Mouse (Mus musculus): ENCODE data around the gene Wsb2. TPM values are rescaled to one million over a fixed set of nuclear protein-coding genes. Genes with fewer than 3 reads are reported as not detected.
"Not testable (repeated sequence)": the region's sequence is repeated elsewhere in the genome, so short reads cannot be mapped to it uniquely, and the experiment has no call there.

The Wsb2 gene
- polyA plus RNA-seq, 1 experiment: 238 TPM

DNA sequence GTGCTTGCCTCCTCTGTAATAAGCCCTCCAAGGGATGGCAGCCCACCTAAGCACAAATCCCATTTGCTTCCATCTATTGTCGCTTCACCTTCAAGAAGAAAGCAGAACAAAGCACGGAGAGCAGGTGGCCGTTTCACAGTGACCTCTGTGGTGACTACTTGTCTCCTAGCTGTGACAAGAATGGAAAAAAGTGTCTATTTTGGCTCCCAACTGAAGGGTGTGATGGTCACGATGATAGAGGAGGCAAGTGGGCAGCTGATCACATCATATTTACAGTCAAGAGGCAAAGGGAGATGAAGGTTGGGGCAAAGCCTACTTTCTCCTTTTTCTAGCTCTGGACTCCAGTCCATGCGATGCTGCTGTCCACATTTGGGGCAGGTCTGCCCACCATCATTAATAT lies 38.7 kb downstream of the Wsb2 start:
- WGBS: 89% methylated on average over 5 of the region's 5 CpGs
- Histone ChIP-seq H3K27me3 (ENCODE audit: control insufficient read depth, insufficient read depth, low read length) (no peaks in the 10 kb centered on the region), H3K27ac (ENCODE audit: insufficient read depth, low read length) (no peak overlapping the region), H3K4me3 (replicated peaks; ENCODE audit: insufficient read depth, low read depth, low read length) (no peak overlapping the region), H3K4me1 (ENCODE audit: control insufficient read depth, insufficient read depth, low read length) (no peaks in the 10 kb centered on the region)
- no peak for TF ChIP-seq CTCF (IDR thresholded peaks at IDR 0.05; ENCODE audit: borderline replicate concordance, insufficient read depth, low read depth, low read length)
- no peak for TF ChIP-seq POLR2A (IDR thresholded peaks at IDR 0.05; ENCODE audit: borderline replicate concordance, insufficient read depth, low read length)
- DNase-seq: no peak

- no peak for DNase-seq
- Histone ChIP-seq H3K27me3 (ENCODE audit: control insufficient read depth, insufficient read depth, low read length) (no peaks in the 10 kb centered on the region), H3K4me3 (replicated peaks; ENCODE audit: insufficient read depth, low read depth, low read length) (no peak overlapping the region), H3K27ac (ENCODE audit: insufficient read depth, low read length) (no peak overlapping the region), H3K4me1 (ENCODE audit: control insufficient read depth, insufficient read depth, low read length) (no peaks in the 10 kb centered on the region)
- TF ChIP-seq CTCF (IDR thresholded peaks at IDR 0.05; ENCODE audit: borderline replicate concordance, insufficient read depth, low read depth, low read length) (no peak), POLR2A (IDR thresholded peaks at IDR 0.05; ENCODE audit: borderline replicate concordance, insufficient read depth, low read length) (no peak)
- WGBS: 58% methylated on average over 6 of the region's 6 CpGs
Observed at GRCm38 (mm10) chr5:117396596-117397014, 39.5 kb downstream of the Wsb2 start.

GRCm38 (mm10) chr5:117397371-117397770 lies 40.3 kb downstream of the Wsb2 start:
- no peaks in the 10 kb centered on the region for H3K4me1 ChIP-seq (ENCODE audit: control insufficient read depth, insufficient read depth, low read length)
- DNase-seq: no peak

DNA sequence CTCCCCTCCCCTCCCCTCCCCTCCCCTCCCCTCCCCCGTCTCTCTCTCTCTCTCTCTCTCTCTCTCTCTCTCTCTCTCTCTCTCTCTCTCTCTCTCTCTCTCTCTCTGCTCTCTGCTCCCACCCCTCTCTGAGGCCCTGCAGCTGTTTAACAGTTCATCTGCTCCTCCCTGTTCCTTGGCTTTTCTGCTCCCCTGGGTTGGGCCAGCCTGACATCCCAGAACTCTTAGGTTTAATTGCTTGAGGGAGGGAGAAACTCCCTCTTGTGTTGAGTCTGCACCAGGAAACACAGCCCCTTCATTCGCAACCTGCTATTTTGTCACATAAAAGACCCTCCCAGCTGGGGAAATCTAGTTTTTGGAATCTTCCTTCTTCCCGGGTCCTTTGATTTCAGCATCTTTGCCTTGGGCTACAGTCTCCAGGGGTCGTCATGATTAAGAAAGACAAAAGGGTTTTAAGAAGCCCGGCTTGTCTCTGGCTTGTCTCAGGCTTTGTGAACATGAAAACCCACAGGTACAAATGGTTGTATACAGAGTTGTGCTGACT lies 41.0 kb downstream of the Wsb2 start:
- TF ChIP-seq CTCF (IDR thresholded peaks at IDR 0.05; ENCODE audit: borderline replicate concordance, insufficient read depth, low read depth, low read length) (no peak), POLR2A (IDR thresholded peaks at IDR 0.05; ENCODE audit: borderline replicate concordance, insufficient read depth, low read length) (no peak)
- DNase-seq: no peak
- Histone ChIP-seq H3K27me3 (ENCODE audit: control insufficient read depth, insufficient read depth, low read length) (no peaks in the 10 kb centered on the region), H3K4me1 (ENCODE audit: control insufficient read depth, insufficient read depth, low read length) (no peaks in the 10 kb centered on the region), H3K27ac (ENCODE audit: insufficient read depth, low read length) (no peak overlapping the region), H3K4me3 (replicated peaks; ENCODE audit: insufficient read depth, low read depth, low read length) (no peak overlapping the region)
- 36% methylated on average over 4 of the region's 5 CpGs for WGBS

More at GRCm38 (mm10) chr5:117397371-117397770, 40.3 kb downstream of the Wsb2 start:
- no peak overlapping the region for H3K27ac ChIP-seq (ENCODE audit: insufficient read depth, low read length)
- 82% methylated on average over 6 of the region's 6 CpGs for WGBS
- TF ChIP-seq POLR2A (IDR thresholded peaks at IDR 0.05; ENCODE audit: borderline replicate concordance, insufficient read depth, low read length) (no peak), CTCF (IDR thresholded peaks at IDR 0.05; ENCODE audit: borderline replicate concordance, insufficient read depth, low read depth, low read length) (no peak)
- H3K4me3 ChIP-seq (replicated peaks; ENCODE audit: insufficient read depth, low read depth, low read length): no peak overlapping the region
- no peaks in the 10 kb centered on the region for H3K27me3 ChIP-seq (ENCODE audit: control insufficient read depth, insufficient read depth, low read length)

GRCm38 (mm10) chr5:117399281-117399680 lies 42.2 kb downstream of the Wsb2 start:
- H3K4me1 ChIP-seq (ENCODE audit: control insufficient read depth, insufficient read depth, low read length): no peaks in the 10 kb centered on the region
- TF ChIP-seq CTCF (IDR thresholded peaks at IDR 0.05; ENCODE audit: borderline replicate concordance, insufficient read depth, low read depth, low read length): no peak
- no peak for TF ChIP-seq POLR2A (IDR thresholded peaks at IDR 0.05; ENCODE audit: borderline replicate concordance, insufficient read depth, low read length)
- H3K27me3 ChIP-seq (ENCODE audit: control insufficient read depth, insufficient read depth, low read length): no peaks in the 10 kb centered on the region
- 80% methylated on average over 9 of the region's 9 CpGs for WGBS
- H3K27ac ChIP-seq (ENCODE audit: insufficient read depth, low read length): no peak overlapping the region
- H3K4me3 ChIP-seq (replicated peaks; ENCODE audit: insufficient read depth, low read depth, low read length): no peak overlapping the region
- no peak for DNase-seq

DNA sequence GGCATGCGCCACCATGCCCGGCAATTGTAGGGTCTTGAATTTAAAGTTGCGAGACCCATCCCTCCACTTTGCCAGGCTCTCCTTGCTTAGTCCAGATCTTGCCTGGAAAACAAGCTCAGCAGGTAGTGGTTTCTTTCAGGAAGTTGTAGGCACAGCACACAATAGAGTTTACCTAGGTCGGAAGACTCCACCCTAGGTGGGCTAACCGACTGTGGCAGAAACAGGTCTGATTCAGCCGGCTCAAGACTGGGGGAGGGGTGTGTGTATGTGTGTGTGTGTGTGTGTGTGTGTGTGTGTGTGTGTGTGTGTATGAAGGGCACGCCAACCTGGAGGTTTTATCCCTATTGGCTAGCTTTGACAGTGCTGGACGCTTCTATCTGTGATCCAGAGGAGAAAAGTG lies 46.5 kb downstream of the Wsb2 start:
- H3K27me3 ChIP-seq (ENCODE audit: control insufficient read depth, insufficient read depth, low read length): no peaks in the 10 kb centered on the region
- DNase-seq: no peak
- H3K4me1 ChIP-seq (ENCODE audit: control insufficient read depth, insufficient read depth, low read length): no peaks in the 10 kb centered on the region
- H3K27ac ChIP-seq (ENCODE audit: insufficient read depth, low read length): no peak overlapping the region
- WGBS: 85% methylated on average over 8 of the region's 8 CpGs
- no peak overlapping the region for H3K4me3 ChIP-seq (replicated peaks; ENCODE audit: insufficient read depth, low read depth, low read length)
- TF ChIP-seq CTCF (IDR thresholded peaks at IDR 0.05; ENCODE audit: borderline replicate concordance, insufficient read depth, low read depth, low read length): no peak
- TF ChIP-seq POLR2A (IDR thresholded peaks at IDR 0.05; ENCODE audit: borderline replicate concordance, insufficient read depth, low read length): no peak

GRCm38 (mm10) chr5:117404671-117405070 lies 47.6 kb downstream of the Wsb2 start:
- not testable (repeated sequence) for H3K4me1 ChIP-seq (ENCODE audit: control insufficient read depth, insufficient read depth, low read length); H3K27ac ChIP-seq (ENCODE audit: insufficient read depth, low read length)
- WGBS: 100% methylated on average over 2 of the region's 2 CpGs

GRCm38 (mm10) chr5:117408216-117408615 lies 51.1 kb downstream of the Wsb2 start:
- H3K27me3 ChIP-seq (ENCODE audit: control insufficient read depth, insufficient read depth, low read length): no peaks in the 10 kb centered on the region
- no peaks in the 10 kb centered on the region for H3K4me1 ChIP-seq (ENCODE audit: control insufficient read depth, insufficient read depth, low read length)
- no peak for TF ChIP-seq POLR2A (IDR thresholded peaks at IDR 0.05; ENCODE audit: borderline replicate concordance, insufficient read depth, low read length)
- TF ChIP-seq CTCF (IDR thresholded peaks at IDR 0.05; ENCODE audit: borderline replicate concordance, insufficient read depth, low read depth, low read length): peak; percentile 44; the same call in 1 of the 2 replicates
- no peak overlapping the region for H3K27ac ChIP-seq (ENCODE audit: insufficient read depth, low read length)
- WGBS: 75% methylated on average over 4 of the region's 4 CpGs
- H3K4me3 ChIP-seq (replicated peaks; ENCODE audit: insufficient read depth, low read depth, low read length): no peak overlapping the region
- DNase-seq: peak in 1 of 2 experiments; percentile 37

More at GRCm38 (mm10) chr5:117404671-117405070, 47.6 kb downstream of the Wsb2 start:
- not testable (repeated sequence) for DNase-seq; H3K4me3 ChIP-seq (replicated peaks; ENCODE audit: insufficient read depth, low read depth, low read length); H3K27me3 ChIP-seq (ENCODE audit: control insufficient read depth, insufficient read depth, low read length)

Measured in cerebellum, adult 2 months (tissue).